Mouse (Mus musculus) 3T3-L1 (cell line): Measurements from ENCODE around the gene Rilpl1.

Experiments used
- DNase-seq: peaks from one replicate; pipeline ENCODE4 v3.0.0-alpha.2; 2015; ENCODE audit warnings: low read depth, low spot score

The Rilpl1 gene

GRCm38 (mm10) chr5:124453339-124454081, 77.7 kb downstream of the Rilpl1 start:
- DNase-seq = no peak

- DNase-seq = no peak
Observed at GRCm38 (mm10) chr5:124452494-124453228, 78.5 kb downstream of the Rilpl1 start.

GRCm38 (mm10) chr5:124450641-124451340, 80.4 kb downstream of the Rilpl1 start:
- no peak for DNase-seq

GRCm38 (mm10) chr5:124450051-124450450, 81.1 kb downstream of the Rilpl1 start:
- DNase-seq = no peak

GRCm38 (mm10) chr5:124449494-124449893, 81.7 kb downstream of the Rilpl1 start:
- no peak for DNase-seq

GRCm38 (mm10) chr5:124446301-124446881, 84.8 kb downstream of the Rilpl1 start:
- DNase-seq = peak; percentile 92

GRCm38 (mm10) chr5:124445621-124446293, 85.4 kb downstream of the Rilpl1 start:
- DNase-seq = no peak

GRCm38 (mm10) chr5:124444661-124445561, 86.3 kb downstream of the Rilpl1 start:
- peak; percentile 65 for DNase-seq

- DNase-seq = no peak
Observed at GRCm38 (mm10) chr5:124444208-124444607, 87.0 kb downstream of the Rilpl1 start.
